Mouse (Mus musculus) myocyte (in vitro differentiated cells): ENCODE data around the gene Fam107b.

ENCODE experiments used
- MYOD1 ChIP-seq, 3 experiments: IDR thresholded peaks; one replicate each; pipeline ENCODE4 v1.6.1; 2011; ENCODE audit warnings: control low read depth in 2 of 3, low read depth in 2 of 3, mild to moderate bottlenecking in 2 of 3, moderate library complexity in 1 of 3; ENCODE audit not compliant: insufficient read length in 2 of 3, control insufficient read depth in 1 of 3
- POLR2A ChIP-seq: IDR thresholded peaks from one replicate; pipeline ENCODE4 v1.6.1; 2011; ENCODE audit warnings: low read depth, mild to moderate bottlenecking, control low read depth, moderate library complexity; ENCODE audit not compliant: insufficient read length
- POLR2AphosphoS2 ChIP-seq: IDR thresholded peaks from one replicate; pipeline ENCODE4 v1.6.1; 2011; ENCODE audit warnings: low read depth, control low read depth; ENCODE audit not compliant: insufficient read length
- TCF12 ChIP-seq: IDR thresholded peaks from one replicate; pipeline ENCODE4 v1.6.1; 2011; ENCODE audit warnings: mild to moderate bottlenecking, control low read depth; ENCODE audit not compliant: poor library complexity, insufficient read depth, severe bottlenecking

DNA sequence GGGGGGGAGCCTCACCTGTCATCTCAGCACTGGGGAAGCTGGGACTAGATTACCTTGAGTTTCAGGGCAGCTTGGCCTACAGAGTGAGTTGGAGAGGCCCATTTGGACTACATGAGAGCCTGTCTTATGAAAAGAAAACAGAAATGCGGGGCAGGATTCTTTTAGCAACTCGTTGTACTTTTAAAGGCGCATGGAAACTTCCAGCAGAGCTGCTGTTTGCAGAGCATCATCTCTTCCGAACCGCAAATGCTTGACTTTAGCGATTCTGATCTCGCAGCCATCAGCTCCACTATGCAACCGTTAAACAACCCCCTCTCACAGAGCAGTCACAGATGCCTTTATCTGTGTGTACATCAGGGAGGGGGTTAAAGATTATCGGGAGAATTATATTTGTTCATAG is 179.8 kb downstream of the Fam107b start:
- no peak for TF ChIP-seq POLR2AphosphoS2
- no peak for TF ChIP-seq POLR2A
- TF ChIP-seq MYOD1 (IDR thresholded peaks at IDR 0.05; ENCODE audit: control insufficient read depth in 1 of 3, insufficient read length in 2 of 3, low read depth in 2 of 3), result no peak
- no peak for TF ChIP-seq TCF12
